Mouse (Mus musculus) forebrain, embryonic 13.5 days (tissue): ENCODE data around the gene Olfr545. TPM values are rescaled to one million over a fixed set of nuclear protein-coding genes. Genes with fewer than 3 reads are reported as not detected.
"Not testable (repeated sequence)": the region's sequence is repeated elsewhere in the genome, so short reads cannot be mapped to it uniquely, and the experiment has no call there.

Experiments used
- ATAC-seq: fragments of 200-750 bp; cut with Nextera tagmentation; 2 replicates; pipeline ENCODE4 v1.8.0; 2017
- H3K27ac ChIP-seq: fragments of 300-500 bp; sonication (generic); 2 replicates; pipeline ENCODE4 v1.5.1; 2015; ENCODE audit warnings: inconsistent platforms, mild to moderate bottlenecking, moderate library complexity
- H3K27me3 ChIP-seq: fragments of 300-500 bp; sonication (generic); 2 replicates; pipeline ENCODE4 v1.6.1; 2015; ENCODE audit warnings: mild to moderate bottlenecking, inconsistent platforms
- H3K36me3 ChIP-seq: fragments of 300-500 bp; sonication (generic); 2 replicates; pipeline ENCODE4 v1.6.1; 2015; ENCODE audit warnings: mild to moderate bottlenecking, inconsistent platforms; ENCODE audit not compliant: poor library complexity, severe bottlenecking
- H3K4me1 ChIP-seq: fragments of 300-500 bp; sonication (generic); 2 replicates; pipeline ENCODE4 v1.6.1; 2015; ENCODE audit warnings: inconsistent platforms
- H3K4me2 ChIP-seq: fragments of 300-500 bp; sonication (generic); 2 replicates; pipeline ENCODE4 v1.6.1; 2015; ENCODE audit warnings: inconsistent platforms, mild to moderate bottlenecking, moderate library complexity
- H3K4me3 ChIP-seq: fragments of 300-500 bp; sonication (generic); 2 replicates; pipeline ENCODE4 v1.5.1; 2015; ENCODE audit warnings: mild to moderate bottlenecking, inconsistent platforms
- H3K9ac ChIP-seq: fragments of 300-500 bp; sonication (generic); 2 replicates; pipeline ENCODE4 v1.6.1; 2015; ENCODE audit warnings: mild to moderate bottlenecking, inconsistent platforms
- H3K9me3 ChIP-seq: fragments of 300-500 bp; sonication (generic); replicated peaks from 2 replicates; pipeline ENCODE4 v1.6.1; 2016; ENCODE audit warnings: inconsistent platforms
- WGBS: fragments of 180-500 bp; shearing (Covaris S2); methylation state at CpG from one replicate; pipeline ENCODE4 v1.1.7; 2015; 5-methylcytosine and 5-hydroxymethylcytosine counted together
- polyA plus RNA-seq: library from polyadenylated mRNA; unstranded; fragments of >200 nt; fragmentation: Nextera tagmentation; extraction: Ambion mirVana; gene quantifications from 2 replicates; pipeline ENCODE4 v1.2.1, GENCODE M21; 2015

The Olfr545 gene
- polyA plus RNA-seq, 1 experiment from 2014 or later, result 0.30 TPM

DNA sequence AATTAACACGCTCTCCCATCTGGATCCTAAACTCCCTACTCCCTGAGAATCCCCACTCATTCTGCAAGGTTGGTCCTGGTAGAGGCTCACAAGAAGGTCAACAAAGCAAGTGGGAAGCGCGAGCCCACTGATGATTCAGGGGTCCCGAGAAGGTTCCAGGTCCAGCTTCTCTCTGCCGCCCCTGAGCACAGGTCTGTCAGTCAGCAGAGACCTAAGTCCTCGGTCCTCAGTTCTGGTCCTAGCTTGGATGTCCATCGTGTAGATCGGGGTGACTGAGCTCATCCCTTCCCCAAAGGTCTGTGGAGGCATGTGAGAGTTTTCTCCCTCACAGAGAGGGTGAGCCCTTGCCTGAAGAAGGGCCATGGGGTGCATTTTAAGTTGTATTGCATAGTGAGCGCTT is 8.7 kb upstream of the Olfr545 start:
- Histone ChIP-seq H3K27me3 (0 out of 2 replicates have a peak, but pooled peaks cover 5% of the 10 kb centered on the region), H3K36me3 (no peaks in the 10 kb centered on the region), H3K4me1 (no peaks in the 10 kb centered on the region), H3K4me3 (no peak overlapping the region), H3K4me2 (no peak overlapping the region), H3K9me3 (no peaks in the 10 kb centered on the region), H3K9ac (no peak overlapping the region), H3K27ac (no peak overlapping the region)
- 90% methylated on average over 9 of the region's 9 CpGs for WGBS
- ATAC-seq, result no peak

DNA sequence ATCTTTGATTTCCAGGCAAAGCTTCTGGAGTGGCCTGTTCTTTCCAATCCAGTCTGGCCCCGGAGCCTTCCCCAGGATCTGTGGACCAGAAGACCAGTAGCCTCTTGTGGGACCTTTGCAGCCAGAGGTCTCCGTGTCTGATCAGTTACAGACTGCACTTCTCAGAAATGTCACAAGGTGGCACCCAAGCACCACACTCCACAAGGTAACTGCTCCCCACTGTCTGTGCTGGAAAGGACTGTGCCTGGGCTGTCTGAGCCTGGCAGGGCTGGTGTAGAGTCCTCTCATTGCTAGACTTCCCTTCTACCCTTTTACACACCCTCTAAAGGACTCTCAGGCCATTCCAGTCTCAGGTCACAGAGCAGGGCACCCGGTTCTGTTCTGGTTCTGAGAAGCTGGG is 7.5 kb upstream of the Olfr545 start:
- 51% methylated on average over 3 of the region's 3 CpGs for WGBS
- Histone ChIP-seq H3K4me3 (no peak overlapping the region), H3K27ac (no peak overlapping the region), H3K27me3 (0 out of 2 replicates have a peak, but pooled peaks cover 5% of the 10 kb centered on the region), H3K9me3 (no peaks in the 10 kb centered on the region), H3K4me2 (no peak overlapping the region), H3K36me3 (no peaks in the 10 kb centered on the region), H3K9ac (no peak overlapping the region), H3K4me1 (no peaks in the 10 kb centered on the region)
- ATAC-seq, result peak; percentile 89

DNA sequence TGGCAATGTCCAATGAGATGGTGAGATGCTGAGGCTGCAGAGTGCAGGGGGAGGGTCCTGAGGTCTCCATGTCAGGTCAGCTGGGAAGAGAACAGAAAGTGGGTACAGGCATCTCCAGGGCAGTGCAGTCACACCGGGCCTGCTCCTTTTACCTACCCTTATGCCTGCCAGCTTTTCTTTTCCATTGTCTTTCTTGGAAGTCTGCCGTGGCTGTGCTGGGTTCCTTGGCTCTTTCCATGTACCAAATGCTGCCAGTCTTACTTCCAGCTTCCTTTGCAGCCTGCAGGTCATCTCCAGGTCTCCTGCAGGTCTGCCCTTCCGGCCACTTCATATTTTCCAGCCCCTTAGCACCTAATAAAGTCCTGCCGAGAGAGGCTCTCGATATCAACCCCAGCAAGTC is 2.6 kb upstream of the Olfr545 start:
- H3K27me3 ChIP-seq, result no peaks in the 10 kb centered on the region
- H3K9ac ChIP-seq, result no peak overlapping the region
- no peak overlapping the region for H3K4me2 ChIP-seq
- H3K9me3 ChIP-seq, result no peaks in the 10 kb centered on the region
- H3K4me3 ChIP-seq, result no peak overlapping the region
- no peak for ATAC-seq
- H3K27ac ChIP-seq, result no peak overlapping the region
- no peaks in the 10 kb centered on the region for H3K36me3 ChIP-seq
- H3K4me1 ChIP-seq, result no peaks in the 10 kb centered on the region
- WGBS, result 87% methylated on average over 5 of the region's 5 CpGs

DNA sequence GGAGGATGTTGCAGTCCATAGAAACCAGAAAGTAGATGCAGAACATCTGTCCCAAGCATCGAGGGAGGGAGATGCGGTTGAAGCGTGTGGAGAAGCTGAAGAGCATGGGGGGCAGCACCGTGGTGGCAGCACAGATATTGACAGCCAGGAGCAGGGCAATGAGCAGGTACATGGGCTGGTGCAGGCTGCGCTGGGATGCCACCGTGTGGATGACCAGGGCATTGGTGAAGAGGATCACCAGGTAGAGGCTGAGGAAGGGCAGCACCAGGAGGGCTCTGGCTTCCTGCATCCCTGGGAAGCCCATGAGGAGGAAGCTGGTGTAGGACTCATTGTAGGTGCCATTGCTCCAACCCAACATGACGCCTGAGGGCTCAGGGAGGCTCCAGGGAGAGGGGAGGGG is 5.0 kb downstream of the Olfr545 start:
- 60% methylated on average over 6 of the region's 7 CpGs for WGBS
- H3K27me3 ChIP-seq, H3K36me3 ChIP-seq, H3K9ac ChIP-seq, H3K4me3 ChIP-seq, ATAC-seq, H3K27ac ChIP-seq, H3K4me2 ChIP-seq, H3K9me3 ChIP-seq, H3K4me1 ChIP-seq: not testable (repeated sequence)

DNA sequence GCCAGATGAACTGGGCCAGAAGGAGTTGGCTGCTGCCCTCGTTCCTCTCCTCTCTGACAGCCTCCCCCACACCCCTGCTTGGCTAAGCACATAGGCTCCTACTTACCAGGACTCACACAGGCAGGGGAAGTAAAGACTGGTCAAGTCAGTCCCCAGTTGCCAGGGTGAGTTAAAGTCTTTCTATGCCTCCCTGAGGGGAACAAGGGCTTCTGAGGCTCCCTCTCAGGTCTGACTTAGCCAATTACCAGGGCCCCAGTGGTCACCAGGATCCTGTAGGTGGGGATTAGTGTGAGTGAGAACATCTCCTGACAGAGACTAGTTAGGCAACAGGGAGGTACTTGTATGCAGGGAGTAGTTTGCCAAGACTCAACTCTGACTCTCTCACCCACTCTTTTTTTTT is 11.2 kb downstream of the Olfr545 start, which contains the start of gene Olfr544:
Gene Olfr544, minus strand, starts transcription at position 153 of the 400 bp plus-strand sequence.
- H3K9me3 ChIP-seq, result no peaks in the 10 kb centered on the region
- H3K36me3 ChIP-seq, result no peaks in the 10 kb centered on the region
- WGBS, result 50% methylated on average over 1 of the region's 1 CpGs
- no peak for ATAC-seq
- no peaks in the 10 kb centered on the region for H3K27me3 ChIP-seq
- no peak within 1 kb of the TSS for H3K9ac ChIP-seq
- no peak within 1 kb of the TSS for H3K4me2 ChIP-seq
- H3K4me3 ChIP-seq, result no peak within 1 kb of the TSS
- H3K27ac ChIP-seq, result no peak within 1 kb of the TSS
- no peaks in the 10 kb centered on the region for H3K4me1 ChIP-seq

DNA sequence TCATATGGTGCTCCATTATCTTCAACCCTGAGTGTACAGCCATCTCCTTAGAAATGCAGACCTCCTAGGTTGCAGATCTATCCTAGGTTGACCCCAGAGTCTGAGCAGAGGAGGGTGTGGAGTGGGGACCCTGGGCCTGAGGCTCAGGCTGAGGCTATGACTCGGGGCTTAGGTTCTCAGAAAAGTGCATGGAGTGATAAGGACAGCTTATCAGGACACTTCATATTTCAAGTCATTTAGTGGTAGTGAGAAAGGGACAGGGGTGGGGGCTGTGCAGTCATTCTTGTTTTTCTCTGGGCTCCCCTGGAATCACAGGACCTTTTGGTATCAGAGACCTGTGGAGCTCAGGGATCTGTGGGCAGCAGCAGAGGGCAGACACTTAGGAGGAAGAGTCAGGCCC is 13.3 kb downstream of the Olfr545 start:
- 77% methylated on average over 1 of the region's 1 CpGs for WGBS

DNA sequence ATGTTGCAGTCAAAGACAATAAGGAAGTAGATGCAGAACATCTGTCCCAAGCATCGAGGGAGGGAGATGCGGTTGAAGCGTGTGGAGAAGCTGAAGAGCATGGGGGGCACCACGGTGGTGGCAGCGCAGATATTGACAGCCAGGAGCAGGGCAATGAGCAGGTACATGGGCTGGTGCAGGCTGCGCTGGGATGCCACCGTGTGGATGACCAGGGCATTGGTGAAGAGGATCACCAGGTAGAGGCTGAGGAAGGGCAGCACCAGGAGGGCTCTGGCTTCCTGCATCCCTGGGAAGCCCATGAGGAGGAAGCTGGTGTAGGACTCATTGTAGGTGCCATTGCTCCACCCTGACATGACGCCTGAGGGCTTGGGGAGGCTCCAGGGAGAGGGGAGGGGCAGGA is 14.6 kb downstream of the Olfr545 start:
- H3K9ac ChIP-seq, H3K4me2 ChIP-seq, H3K4me3 ChIP-seq, H3K4me1 ChIP-seq, H3K27ac ChIP-seq, ATAC-seq, H3K36me3 ChIP-seq, H3K9me3 ChIP-seq, H3K27me3 ChIP-seq: not testable (repeated sequence)
- WGBS, result 80% methylated on average over 7 of the region's 8 CpGs

More for the DNA sequence above, 13.3 kb downstream of the Olfr545 start:
- Histone ChIP-seq H3K9ac (no peak overlapping the region), H3K36me3 (0 out of 2 replicates have a peak, but pooled peaks cover 5% of the 10 kb centered on the region), H3K27me3 (no peaks in the 10 kb centered on the region), H3K4me1 (no peaks in the 10 kb centered on the region), H3K4me2 (no peak overlapping the region), H3K27ac (no peak overlapping the region), H3K9me3 (no peaks in the 10 kb centered on the region), H3K4me3 (no peak overlapping the region)
- no peak for ATAC-seq

DNA sequence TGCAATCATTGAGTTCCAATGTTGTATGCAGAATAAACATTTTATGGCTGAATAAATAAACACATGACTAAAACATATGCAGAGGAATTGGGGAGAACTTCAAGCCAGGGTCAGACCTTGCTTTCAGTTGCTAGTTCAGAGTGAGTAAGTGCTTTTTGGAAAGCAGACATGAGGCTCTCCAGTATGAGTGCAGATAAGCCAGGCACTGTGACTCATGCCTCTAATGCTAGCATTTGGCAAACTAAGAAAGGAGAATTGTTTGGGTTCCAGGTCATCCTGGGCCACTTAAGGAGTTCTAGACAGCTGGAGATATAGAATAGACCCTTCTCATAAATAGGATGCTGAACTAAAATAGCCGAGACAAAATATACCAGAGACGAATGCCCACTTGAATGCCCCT is 15.7 kb downstream of the Olfr545 start:
- ATAC-seq, result no peak
- 94% methylated on average over 2 of the region's 2 CpGs for WGBS

DNA sequence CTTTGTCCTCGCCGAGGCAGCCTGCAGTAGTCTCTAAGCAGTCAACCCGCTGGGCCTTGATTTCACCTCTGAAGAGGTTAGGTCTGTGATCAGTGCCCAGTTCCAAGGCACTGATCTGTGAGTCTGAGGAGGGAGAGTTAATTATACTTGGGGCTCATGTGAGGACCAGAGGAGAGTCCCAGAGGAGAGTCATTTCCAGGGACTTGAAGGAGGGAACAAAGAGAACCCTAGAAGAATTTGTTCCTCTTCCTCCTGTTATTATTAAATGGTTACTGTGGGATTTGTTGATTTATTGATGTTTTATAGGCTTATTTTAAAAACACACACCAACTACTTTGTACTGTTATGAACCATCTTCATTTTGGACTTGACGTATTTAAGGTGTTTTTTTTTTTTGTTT is 17.8 kb downstream of the Olfr545 start, which contains the start of gene Olfr543:
Gene Olfr543, minus strand, starts transcription at position 101 of the 400 bp plus-strand sequence.
- Histone ChIP-seq H3K36me3 (0 out of 2 replicates have a peak, but pooled peaks cover 5% of the 10 kb centered on the region), H3K4me3 (no peak within 1 kb of the TSS), H3K27me3 (no peaks in the 10 kb centered on the region), H3K9ac (no peak within 1 kb of the TSS), H3K27ac (no peak within 1 kb of the TSS), H3K9me3 (no peaks in the 10 kb centered on the region), H3K4me2 (no peak within 1 kb of the TSS), H3K4me1 (no peaks in the 10 kb centered on the region)
- WGBS, result 94% methylated on average over 4 of the region's 4 CpGs
- no peak for ATAC-seq

More for the DNA sequence above, 15.7 kb downstream of the Olfr545 start:
- no peaks in the 10 kb centered on the region for H3K4me1 ChIP-seq
- no peak overlapping the region for H3K4me3 ChIP-seq
- no peak overlapping the region for H3K9ac ChIP-seq
- no peak overlapping the region for H3K27ac ChIP-seq
- no peaks in the 10 kb centered on the region for H3K27me3 ChIP-seq
- H3K9me3 ChIP-seq, result no peaks in the 10 kb centered on the region
- 0 out of 2 replicates have a peak, but pooled peaks cover 5% of the 10 kb centered on the region for H3K36me3 ChIP-seq
- H3K4me2 ChIP-seq, result no peak overlapping the region

DNA sequence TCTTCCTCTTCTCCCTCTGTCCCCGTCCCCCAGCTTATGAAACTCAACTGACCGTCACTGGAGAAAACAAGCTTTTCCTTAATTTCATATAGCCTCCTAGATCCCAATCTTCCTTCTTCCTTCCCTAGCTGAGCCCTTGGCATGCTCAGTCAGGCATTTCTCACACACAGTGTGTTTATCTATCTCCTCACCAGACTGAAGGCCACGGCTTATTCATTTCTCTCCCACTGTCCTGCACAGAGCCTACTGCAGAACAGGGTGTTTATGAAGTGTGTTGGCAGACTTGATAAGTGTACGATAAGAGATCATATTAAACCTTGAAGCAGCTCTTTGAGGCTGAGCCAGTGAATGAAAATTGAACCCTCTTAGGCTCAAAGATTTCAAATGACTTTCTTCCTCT is 18.6 kb downstream of the Olfr545 start:
- H3K36me3 ChIP-seq, result 0 out of 2 replicates have a peak, but pooled peaks cover 5% of the 10 kb centered on the region
- H3K4me1 ChIP-seq, result no peaks in the 10 kb centered on the region
- H3K9me3 ChIP-seq, result no peaks in the 10 kb centered on the region
- no peak overlapping the region for H3K27ac ChIP-seq
- no peak overlapping the region for H3K9ac ChIP-seq
- H3K27me3 ChIP-seq, result no peaks in the 10 kb centered on the region
- no peak for ATAC-seq
- H3K4me2 ChIP-seq, result no peak overlapping the region
- no peak overlapping the region for H3K4me3 ChIP-seq
- 94% methylated on average over 4 of the region's 4 CpGs for WGBS

DNA sequence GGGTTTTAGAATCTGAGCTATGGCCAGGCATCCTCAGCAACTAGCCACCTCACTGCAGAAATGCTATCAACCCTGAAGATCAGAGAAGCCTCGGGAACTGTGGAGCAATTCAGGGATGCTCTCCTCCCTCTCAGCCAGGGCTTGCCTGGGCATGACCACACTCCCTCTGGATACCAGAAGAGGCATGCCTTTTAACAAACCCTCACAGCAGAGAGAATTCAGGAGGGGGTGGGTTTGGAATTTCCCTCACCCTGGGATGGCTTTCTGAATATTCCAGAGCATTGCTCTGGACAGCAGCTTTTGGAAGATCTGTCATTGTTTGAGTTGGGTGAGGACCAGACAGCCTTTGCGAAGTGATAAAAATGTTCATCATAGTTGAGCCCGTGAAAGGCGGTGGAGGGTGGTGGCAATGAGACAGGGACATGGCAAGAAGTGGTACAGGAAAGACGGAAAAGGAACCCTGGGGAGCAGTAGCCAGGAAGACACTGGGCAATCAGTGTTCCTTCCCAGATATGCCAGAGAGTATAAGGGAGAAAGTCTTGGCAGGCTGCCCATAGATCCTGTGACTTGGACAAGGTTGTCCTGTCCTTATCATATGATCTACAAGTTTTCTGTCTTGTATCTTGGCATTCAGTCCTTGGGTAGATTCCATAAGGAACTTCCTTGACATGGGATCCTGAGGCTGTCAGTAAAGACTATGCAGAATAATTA is 19.9 kb downstream of the Olfr545 start:
- Histone ChIP-seq H3K9me3 (no peaks in the 10 kb centered on the region), H3K36me3 (0 out of 2 replicates have a peak, but pooled peaks cover 5% of the 10 kb centered on the region), H3K27me3 (no peaks in the 10 kb centered on the region), H3K4me1 (no peaks in the 10 kb centered on the region), H3K9ac (no peak overlapping the region), H3K27ac (no peak overlapping the region), H3K4me2 (no peak overlapping the region), H3K4me3 (no peak overlapping the region)
- WGBS, result 81% methylated on average over 5 of the region's 5 CpGs
- no peak for ATAC-seq

DNA sequence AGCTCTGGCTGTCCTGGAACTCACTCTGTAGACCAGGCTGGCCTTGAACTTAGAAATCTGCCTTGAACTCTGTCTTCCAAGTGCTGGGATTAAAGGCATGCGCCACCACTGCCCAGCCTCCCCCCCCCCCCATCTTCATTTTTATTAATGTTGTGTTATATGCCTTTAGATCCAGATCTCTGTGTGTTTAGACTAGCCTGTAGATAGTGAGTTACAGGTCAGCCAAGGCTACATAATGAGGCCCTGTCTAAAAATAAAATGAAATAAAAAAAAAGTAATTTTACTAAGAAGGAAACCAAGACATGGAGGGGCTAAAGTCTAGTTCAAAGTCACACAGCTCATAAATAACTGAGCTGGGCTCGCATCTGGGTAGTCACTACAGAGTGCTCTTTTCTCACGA is 20.4 kb downstream of the Olfr545 start:
- no peak for ATAC-seq
- Histone ChIP-seq H3K4me3 (no peak overlapping the region), H3K27ac (no peak overlapping the region), H3K9ac (no peak overlapping the region), H3K36me3 (0 out of 2 replicates have a peak, but pooled peaks cover 5% of the 10 kb centered on the region), H3K4me2 (no peak overlapping the region), H3K9me3 (no peaks in the 10 kb centered on the region), H3K4me1 (no peaks in the 10 kb centered on the region), H3K27me3 (no peaks in the 10 kb centered on the region)
- 90% methylated on average over 3 of the region's 3 CpGs for WGBS

DNA sequence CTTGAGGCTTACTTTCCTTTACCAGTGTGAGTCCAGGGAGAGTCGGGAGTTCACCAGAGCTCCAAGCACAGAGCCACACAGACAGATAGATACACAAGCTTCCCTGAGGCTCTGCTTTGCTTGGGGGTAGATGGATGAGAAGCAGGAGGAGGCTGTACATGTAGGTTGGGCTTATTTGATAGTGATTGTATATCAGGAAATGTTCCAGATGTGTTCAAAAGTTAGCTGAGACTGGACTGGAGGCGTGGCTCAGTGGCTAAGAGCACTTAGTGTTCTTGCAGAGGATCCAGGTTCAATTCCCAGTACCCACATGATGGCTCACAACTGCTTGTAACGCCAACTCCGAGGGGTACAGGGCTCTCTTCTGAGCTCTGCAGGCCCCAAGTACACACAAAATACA is 20.9 kb downstream of the Olfr545 start:
- no peak for ATAC-seq
- H3K4me3 ChIP-seq, result no peak overlapping the region
- no peaks in the 10 kb centered on the region for H3K4me1 ChIP-seq
- no peak overlapping the region for H3K4me2 ChIP-seq
- no peaks in the 10 kb centered on the region for H3K9me3 ChIP-seq
- 87% methylated on average over 4 of the region's 4 CpGs for WGBS
- no peaks in the 10 kb centered on the region for H3K27me3 ChIP-seq
- H3K9ac ChIP-seq, result no peak overlapping the region
- no peak overlapping the region for H3K27ac ChIP-seq
- H3K36me3 ChIP-seq, result 0 out of 2 replicates have a peak, but pooled peaks cover 5% of the 10 kb centered on the region
